Mouse (Mus musculus) erythroblast, embryonic 14.5 days (primary cell): Measurements from ENCODE around the gene Asphd1.

ENCODE experiments used
- GATA1 ChIP-seq: IDR thresholded peaks from 2 replicates; pipeline ENCODE4 v1.6.1; 2012; ENCODE audit warnings: low read length, inconsistent platforms, mixed read lengths
- TAL1 ChIP-seq: IDR thresholded peaks from 3 replicates; pipeline ENCODE4 v1.6.1; 2012; ENCODE audit warnings: low read length, inconsistent platforms, mixed read lengths

GRCm38 (mm10) chr7:126975493-126975892, 26.1 kb upstream of the Asphd1 start:
- TF ChIP-seq GATA1 (no peak), TAL1 (no peak)
